Mouse (Mus musculus) erythroblast, embryonic 14.5 days (primary cell): Measurements from ENCODE around the gene Abl1. TPM values are rescaled to one million over a fixed set of nuclear protein-coding genes. Genes with fewer than 3 reads are reported as not detected.

Experiments
- H3K27me3 ChIP-seq: 2 replicates; pipeline ENCODE4 v1.6.1; 2012; ENCODE audit warnings: inconsistent platforms; ENCODE audit not compliant: control insufficient read depth
- H3K36me3 ChIP-seq: 2 replicates; pipeline ENCODE4 v1.6.1; 2012; ENCODE audit warnings: mild to moderate bottlenecking, inconsistent platforms; ENCODE audit not compliant: control insufficient read depth
- H3K4me1 ChIP-seq: 2 replicates; pipeline ENCODE4 v1.6.1; 2012; ENCODE audit warnings: inconsistent platforms; ENCODE audit not compliant: control insufficient read depth
- H3K4me3 ChIP-seq: replicated peaks from 2 replicates; pipeline ENCODE3; 2012; ENCODE audit warnings: moderate library complexity, mild to moderate bottlenecking, inconsistent platforms
- H3K9me3 ChIP-seq: 2 replicates; pipeline ENCODE4 v1.6.1; 2012; ENCODE audit warnings: low read length, inconsistent platforms, mixed read lengths; ENCODE audit not compliant: control insufficient read depth
- GATA1 ChIP-seq: IDR thresholded peaks from 2 replicates; pipeline ENCODE4 v1.6.1; 2012; ENCODE audit warnings: low read length, inconsistent platforms, mixed read lengths
- TAL1 ChIP-seq: IDR thresholded peaks from 3 replicates; pipeline ENCODE4 v1.6.1; 2012; ENCODE audit warnings: low read length, inconsistent platforms, mixed read lengths
- polyA plus RNA-seq: library from polyadenylated mRNA; stranded (reverse); fragments of >175 nt; gene quantifications from 2 replicates; pipeline ENCODE4 v1.2.3, GENCODE M21; 2012

The Abl1 gene
- polyA plus RNA-seq, 1 experiment, result 1.4 TPM

- Histone ChIP-seq H3K9me3 (no peaks in the 10 kb centered on the region), H3K27me3 (no peaks in the 10 kb centered on the region), H3K4me1 (peaks cover 31% of the 10 kb centered on the region), H3K36me3 (no peaks in the 10 kb centered on the region; the same call in 1 of the 2 replicates), H3K4me3 (no peak overlapping the region)
- TF ChIP-seq GATA1 (no peak), TAL1 (no peak)
Measured at GRCm38 (mm10) chr2:31757472-31757871, 69.3 kb downstream of the Abl1 start.

DNA sequence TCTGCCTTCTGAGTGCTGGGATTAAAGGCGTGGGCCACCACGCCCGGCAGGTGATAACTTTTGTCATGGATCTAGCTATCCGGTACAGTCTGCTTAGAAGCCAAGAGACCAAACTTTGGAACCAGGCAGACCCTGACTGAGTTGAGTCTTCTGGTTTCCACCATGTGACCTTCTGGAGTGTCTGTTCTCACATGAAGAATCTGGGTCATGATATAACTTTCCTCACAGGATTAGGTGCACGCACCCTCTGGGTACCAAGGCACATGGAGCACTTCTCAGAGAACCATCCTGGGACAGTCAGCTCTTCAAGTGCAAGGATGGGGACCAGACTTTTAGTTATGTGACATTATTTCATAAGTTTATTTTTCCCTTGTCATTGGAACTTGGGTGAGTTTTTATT lies 70.8 kb downstream of the Abl1 start:
- no peak overlapping the region for H3K4me3 ChIP-seq
- H3K4me1 ChIP-seq, result peaks cover 31% of the 10 kb centered on the region
- H3K27me3 ChIP-seq, result no peaks in the 10 kb centered on the region

DNA sequence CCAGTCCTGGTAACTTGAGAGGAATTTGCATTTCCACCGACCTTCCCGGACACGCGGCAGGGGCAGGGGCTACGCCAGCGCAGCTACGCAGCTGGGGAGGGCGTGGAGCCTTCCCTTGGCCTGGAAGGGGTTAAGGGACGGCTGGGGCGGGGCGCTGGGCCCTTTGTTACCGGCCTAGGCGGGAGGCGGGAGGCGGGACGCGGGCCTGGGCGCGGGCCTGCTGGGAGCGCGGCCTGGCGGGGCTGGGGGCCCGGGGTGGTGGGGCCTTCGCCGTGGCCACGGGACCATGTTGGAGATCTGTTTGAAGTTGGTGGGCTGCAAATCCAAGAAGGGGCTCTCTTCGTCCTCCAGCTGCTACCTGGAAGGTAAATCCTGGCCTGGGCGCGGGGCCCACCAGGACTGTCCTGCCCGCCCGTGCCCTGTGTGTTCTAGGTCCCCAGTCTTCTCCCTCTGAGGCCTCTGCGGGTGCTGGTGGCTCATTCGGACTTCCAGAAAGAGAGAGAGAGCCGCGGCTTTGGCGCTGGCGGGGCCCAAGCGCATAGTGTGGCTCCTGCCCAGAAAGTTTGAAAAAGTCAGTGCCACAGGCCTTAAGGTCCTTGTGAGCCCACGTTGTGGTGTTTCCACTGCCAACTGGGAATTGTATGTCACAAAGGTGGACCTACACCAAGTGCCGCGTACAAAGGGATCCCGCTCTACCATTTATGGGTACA lies 71.7 kb downstream of the Abl1 start:
- Histone ChIP-seq H3K27me3 (no peaks in the 10 kb centered on the region), H3K4me3 (peak overlapping the region; percentile 71), H3K36me3 (no peaks in the 10 kb centered on the region; the same call in 1 of the 2 replicates), H3K4me1 (peaks cover 31% of the 10 kb centered on the region), H3K9me3 (no peaks in the 10 kb centered on the region)
- no peak for TF ChIP-seq GATA1
- no peak for TF ChIP-seq TAL1

More for the DNA sequence above, 70.8 kb downstream of the Abl1 start:
- Histone ChIP-seq H3K9me3 (no peaks in the 10 kb centered on the region), H3K36me3 (no peaks in the 10 kb centered on the region; the same call in 1 of the 2 replicates)
- TF ChIP-seq TAL1, result no peak
- TF ChIP-seq GATA1, result no peak

GRCm38 (mm10) chr2:31760486-31760885 lies 72.3 kb downstream of the Abl1 start:
- no peaks in the 10 kb centered on the region; the same call in 1 of the 2 replicates for H3K36me3 ChIP-seq
- no peaks in the 10 kb centered on the region for H3K9me3 ChIP-seq
- H3K4me3 ChIP-seq, result peak overlapping the region; percentile 71
- H3K27me3 ChIP-seq, result no peaks in the 10 kb centered on the region
- TF ChIP-seq TAL1 (no peak), GATA1 (no peak)
- H3K4me1 ChIP-seq, result peaks cover 31% of the 10 kb centered on the region

- Histone ChIP-seq H3K9me3 (no peaks in the 10 kb centered on the region), H3K36me3 (no peaks in the 10 kb centered on the region; the same call in 1 of the 2 replicates), H3K4me1 (peaks cover 34% of the 10 kb centered on the region), H3K4me3 (peak overlapping the region; percentile 71), H3K27me3 (no peaks in the 10 kb centered on the region)
- no peak for TF ChIP-seq TAL1
- no peak for TF ChIP-seq GATA1
Measured at GRCm38 (mm10) chr2:31761115-31761531, 72.9 kb downstream of the Abl1 start.

GRCm38 (mm10) chr2:31761585-31761984 lies 73.4 kb downstream of the Abl1 start:
- Histone ChIP-seq H3K27me3 (no peaks in the 10 kb centered on the region), H3K4me1 (peaks cover 34% of the 10 kb centered on the region), H3K4me3 (no peak overlapping the region), H3K36me3 (no peaks in the 10 kb centered on the region), H3K9me3 (no peaks in the 10 kb centered on the region)
- no peak for TF ChIP-seq TAL1
- TF ChIP-seq GATA1, result no peak

GRCm38 (mm10) chr2:31762155-31762554 lies 74.0 kb downstream of the Abl1 start:
- Histone ChIP-seq H3K9me3 (no peaks in the 10 kb centered on the region), H3K27me3 (no peaks in the 10 kb centered on the region), H3K36me3 (no peaks in the 10 kb centered on the region), H3K4me1 (peaks cover 34% of the 10 kb centered on the region), H3K4me3 (no peak overlapping the region)
- TF ChIP-seq TAL1 (no peak), GATA1 (no peak)

DNA sequence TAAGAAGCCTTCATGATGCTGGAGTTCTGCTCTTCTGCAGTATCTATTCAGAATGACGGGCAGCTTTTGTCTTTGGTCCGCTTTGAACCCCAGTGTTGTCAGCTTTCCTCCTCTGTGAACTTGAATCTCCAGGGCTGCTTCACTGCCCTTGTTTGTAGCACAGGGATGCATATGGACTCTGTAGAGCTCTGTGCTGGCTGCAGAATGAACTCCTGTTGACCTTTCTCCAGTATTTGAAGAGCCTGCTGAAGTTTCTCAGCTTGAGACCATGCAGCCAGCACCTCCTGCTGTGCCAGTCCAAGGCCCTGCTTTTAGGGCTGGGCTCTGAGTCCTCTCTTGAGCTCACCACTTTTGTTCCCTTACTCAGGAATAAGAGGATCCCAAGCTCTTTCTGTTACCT lies 74.7 kb downstream of the Abl1 start:
- Histone ChIP-seq H3K9me3 (no peaks in the 10 kb centered on the region), H3K36me3 (no peaks in the 10 kb centered on the region), H3K4me1 (peaks cover 34% of the 10 kb centered on the region), H3K4me3 (no peak overlapping the region), H3K27me3 (no peaks in the 10 kb centered on the region)
- TF ChIP-seq TAL1 (no peak), GATA1 (no peak)

- TF ChIP-seq GATA1, result no peak
- TF ChIP-seq TAL1, result no peak
- Histone ChIP-seq H3K4me3 (no peak overlapping the region), H3K9me3 (no peaks in the 10 kb centered on the region), H3K4me1 (peaks cover 34% of the 10 kb centered on the region), H3K27me3 (no peaks in the 10 kb centered on the region), H3K36me3 (no peaks in the 10 kb centered on the region)
Measured at GRCm38 (mm10) chr2:31763271-31763670, 75.1 kb downstream of the Abl1 start.
